Mouse (Mus musculus) embryonic facial prominence, embryonic 14.5 days (tissue): ENCODE measurements around the gene Gm28230. TPM values are rescaled to one million over a fixed set of nuclear protein-coding genes. Genes with fewer than 3 reads are reported as not detected.

Experiments used
- ATAC-seq: fragments of 200-750 bp; cut with Nextera tagmentation; 2 replicates; pipeline ENCODE4 v1.8.0; 2017; ENCODE audit warnings: low read depth, moderate number of reproducible peaks, moderate TSS enrichment
- DNase-seq: peaks from one replicate; pipeline ENCODE4 v3.0.0-alpha.2; 2015; ENCODE audit warnings: low spot score
- H3K27ac ChIP-seq: fragments of 300-500 bp; sonication (generic); replicated peaks from 2 replicates; pipeline ENCODE4 v1.5.1; 2014; ENCODE audit warnings: low read depth, mild to moderate bottlenecking, low read length, moderate library complexity
- H3K27me3 ChIP-seq: fragments of 300-500 bp; sonication (generic); replicated peaks from 2 replicates; pipeline ENCODE4 v1.6.1; 2014; ENCODE audit warnings: low read length; ENCODE audit not compliant: control insufficient read depth, insufficient read depth
- H3K36me3 ChIP-seq: fragments of 300-500 bp; sonication (generic); 2 replicates; pipeline ENCODE4 v1.6.1; 2014; ENCODE audit warnings: low read length, mixed read lengths; ENCODE audit not compliant: control insufficient read depth, insufficient read depth
- H3K4me1 ChIP-seq: fragments of 300-500 bp; sonication (generic); 2 replicates; pipeline ENCODE4 v1.6.1; 2014; ENCODE audit warnings: antibody characterized with exemption, low read length; ENCODE audit not compliant: control insufficient read depth, insufficient read depth
- H3K4me2 ChIP-seq: fragments of 300-500 bp; sonication (generic); 2 replicates; pipeline ENCODE4 v1.6.1; 2014; ENCODE audit warnings: low read depth, mild to moderate bottlenecking, low read length, moderate library complexity, mixed read lengths
- H3K4me3 ChIP-seq: fragments of 300-500 bp; sonication (generic); 2 replicates; pipeline ENCODE4 v1.5.1; 2014; ENCODE audit warnings: low read depth, mild to moderate bottlenecking, low read length
- H3K9ac ChIP-seq: fragments of 300-500 bp; sonication (generic); 2 replicates; pipeline ENCODE4 v1.6.1; 2014; ENCODE audit warnings: low read depth, mild to moderate bottlenecking, low read length, moderate library complexity, mixed read lengths
- H3K9me3 ChIP-seq: fragments of 300-500 bp; sonication (generic); 2 replicates; pipeline ENCODE4 v1.6.1; 2016; ENCODE audit warnings: low read length; ENCODE audit not compliant: control insufficient read depth
- WGBS: fragments of 180-500 bp; shearing (Covaris S2); extraction: QIAGEN DNeasy Blood & Tissue Kit; methylation state at CpG from one replicate; pipeline ENCODE4 v1.1.7; 2014; 5-methylcytosine and 5-hydroxymethylcytosine counted together
- microRNA counts: library from miRNA; unstranded; fragments of <30 nt; microRNA quantifications from one replicate; lab custom pipeline; 2017
- microRNA-seq: library from miRNA; unstranded; fragments of <30 nt; microRNA quantifications from one replicate; pipeline ENCODE4, GENCODE M21; 2016; ENCODE audit warnings: borderline number of aligned reads
- polyA plus RNA-seq: library from polyadenylated mRNA; unstranded; fragments of >200 nt; fragmentation: Nextera tagmentation; extraction: Ambion mirVana; gene quantifications from 2 replicates; pipeline ENCODE4 v1.2.1, GENCODE M21; 2014

Gm28230 gene
- polyA plus RNA-seq, 1 experiment from 2014 or later, result not detected

DNA sequence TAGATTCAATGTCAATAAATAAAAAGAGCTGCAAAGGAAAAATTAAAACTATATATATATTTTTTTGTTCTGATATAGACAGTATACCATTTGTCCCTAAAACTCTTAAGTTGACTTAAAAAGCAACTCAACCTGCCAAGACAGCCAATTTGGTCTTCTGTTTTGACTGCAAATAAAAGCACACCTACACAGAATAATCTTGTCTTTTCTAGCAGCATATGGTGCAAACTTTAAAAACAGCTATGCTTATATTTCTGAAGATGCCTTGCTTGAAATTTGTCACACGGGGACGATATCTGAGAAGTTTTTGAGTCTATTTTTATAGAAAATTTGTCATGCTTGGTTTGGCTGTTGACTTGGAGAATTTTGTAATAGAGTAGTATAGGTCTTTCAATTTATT is 47.8 kb downstream of the Gm28230 start:
- 80% methylated on average over 2 of the region's 2 CpGs for WGBS
- ATAC-seq, result no peak
- H3K4me2 ChIP-seq, result no peak overlapping the region

DNA sequence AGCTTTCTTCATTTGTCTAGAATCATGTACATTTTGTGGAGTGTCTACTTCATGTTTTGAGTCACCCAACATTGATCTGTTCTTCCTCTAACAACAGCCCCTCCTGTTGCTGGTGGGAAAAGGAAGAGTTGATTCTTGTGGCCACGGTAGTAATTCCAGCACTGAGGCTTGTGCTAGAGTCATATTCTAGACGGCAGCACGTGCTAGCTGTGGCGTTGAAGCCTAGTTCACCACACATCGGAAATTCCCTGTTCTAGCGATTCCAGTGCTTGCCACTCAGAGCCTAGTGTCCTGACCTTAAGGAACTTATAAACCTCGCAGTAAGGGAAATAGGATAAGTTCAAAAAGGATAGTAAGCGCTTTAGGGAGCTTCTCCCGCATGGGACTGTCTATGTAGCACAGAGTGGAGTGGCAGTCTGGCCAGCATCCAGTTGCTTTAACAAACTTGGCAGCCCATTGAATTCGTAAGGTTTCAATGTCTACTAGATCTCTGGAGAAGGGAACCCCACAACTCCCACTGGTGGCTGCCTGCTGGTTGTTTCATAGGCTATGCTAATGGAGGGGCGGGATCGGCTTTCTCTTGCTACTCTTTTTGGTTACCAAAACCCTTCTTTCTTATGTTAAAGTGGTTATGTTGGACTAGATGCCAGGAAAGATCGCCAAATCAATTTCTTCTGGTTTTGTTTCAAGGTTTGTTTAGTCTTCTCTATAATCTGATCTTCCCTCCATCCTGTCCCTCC is 51.2 kb downstream of the Gm28230 start:
- WGBS, result 58% methylated on average over 13 of the region's 13 CpGs
- no peaks in the 10 kb centered on the region for H3K4me1 ChIP-seq
- no peaks in the 10 kb centered on the region for H3K27me3 ChIP-seq
- H3K36me3 ChIP-seq, result no peaks in the 10 kb centered on the region
- H3K9me3 ChIP-seq, result no peaks in the 10 kb centered on the region
- H3K4me2 ChIP-seq, result no peak overlapping the region
- peak; percentile 72 for DNase-seq
- H3K4me3 ChIP-seq, result no peak overlapping the region
- H3K27ac ChIP-seq, result no peak overlapping the region
- H3K9ac ChIP-seq, result no peak overlapping the region
- ATAC-seq, result no peak

More for the DNA sequence above, 47.8 kb downstream of the Gm28230 start:
- no peak for DNase-seq
- Histone ChIP-seq H3K36me3 (no peaks in the 10 kb centered on the region), H3K9ac (no peak overlapping the region), H3K27ac (no peak overlapping the region), H3K27me3 (no peaks in the 10 kb centered on the region; the same call in 1 of the 2 replicates), H3K4me3 (no peak overlapping the region), H3K4me1 (no peaks in the 10 kb centered on the region), H3K9me3 (no peaks in the 10 kb centered on the region)

DNA sequence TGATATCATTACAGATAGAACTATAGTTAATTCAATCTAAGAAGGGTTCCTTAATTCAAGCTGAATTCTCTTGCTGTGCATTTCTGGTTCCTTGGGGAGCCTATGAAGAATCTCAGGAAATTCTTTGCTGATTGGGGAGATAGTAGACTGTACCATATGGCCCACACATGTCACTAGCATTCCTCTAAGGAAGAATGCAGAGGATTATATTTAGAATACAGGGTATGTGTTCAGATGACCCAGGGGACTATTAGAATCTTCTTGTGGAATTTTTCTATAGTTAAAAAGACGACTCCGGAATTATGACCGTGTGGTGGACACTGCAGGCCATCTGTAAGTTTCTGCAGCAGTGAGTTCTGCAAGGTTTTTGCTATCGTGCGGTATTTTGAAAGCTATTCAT is 54.9 kb downstream of the Gm28230 start:
- Histone ChIP-seq H3K36me3 (no peaks in the 10 kb centered on the region), H3K27me3 (no peaks in the 10 kb centered on the region), H3K4me3 (no peak overlapping the region), H3K9ac (no peak overlapping the region), H3K4me1 (no peaks in the 10 kb centered on the region), H3K4me2 (no peak overlapping the region), H3K27ac (no peak overlapping the region; the same call in 1 of the 2 replicates), H3K9me3 (no peaks in the 10 kb centered on the region)
- ATAC-seq, result no peak
- WGBS, result 39% methylated on average over 5 of the region's 5 CpGs
- peak; percentile 57 for DNase-seq

DNA sequence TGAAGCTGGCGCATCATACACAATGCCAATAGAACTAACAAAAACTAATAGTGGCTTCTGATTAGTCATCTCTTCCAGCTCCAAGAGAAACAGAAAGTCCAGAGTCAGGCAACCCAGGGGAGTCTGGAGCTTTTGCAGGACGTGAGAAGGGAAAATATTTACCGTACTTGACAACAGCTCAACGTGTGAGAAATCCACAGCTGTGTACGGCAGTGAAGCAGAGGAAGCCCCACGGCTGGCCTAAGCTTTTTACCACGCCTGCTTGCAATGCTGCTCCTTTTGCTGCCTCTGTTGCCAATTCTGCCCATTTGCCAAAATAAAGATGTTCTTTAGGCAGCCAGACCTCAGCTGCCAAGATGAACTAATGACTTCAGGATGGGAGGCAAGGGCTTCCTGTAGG is 69.0 kb downstream of the Gm28230 start:
- 47% methylated on average over 7 of the region's 7 CpGs for WGBS
- peak; percentile 64 for DNase-seq
- H3K4me1 ChIP-seq, result 0 out of 2 replicates have a peak, but pooled peaks cover 7% of the 10 kb centered on the region

More for the DNA sequence above, 69.0 kb downstream of the Gm28230 start:
- Histone ChIP-seq H3K36me3 (no peaks in the 10 kb centered on the region), H3K9ac (no peak overlapping the region), H3K27ac (no peak overlapping the region), H3K9me3 (no peaks in the 10 kb centered on the region), H3K27me3 (no peaks in the 10 kb centered on the region), H3K4me2 (peak overlapping the region; percentile 4; the same call in 1 of the 2 replicates), H3K4me3 (no peak overlapping the region)
- no peak for ATAC-seq

MicroRNAs within 50 kb of the gene (microRNA counts, 519-probe panel; counts per million panel counts)
- microRNA mmu-miR-10b (lab: Ali Mortazavi, UCI), result 2,742 counts per million, percentile 59 among the panel's probes with 10 or more counts

Small RNA genes lying within 50 kb of the gene (microRNA-seq; reads per million reads assigned to microRNA genes)
- gene Gm44463 (not detected), gene Mir10b (6,645 reads per million, percentile 92 among the genes with 10 or more reads in this experiment)

Other genes starting within 250 kb of the Gm28230 start
- gene Lnpk, start 147.3 kb upstream of the Gm28230 start, polyA plus RNA-seq, result 25.5 and 27.8 TPM in 2 replicates
- gene Evx2, start 67.2 kb upstream of the Gm28230 start, polyA plus RNA-seq, result not detected in 2 replicates
- gene Hoxd13, start 58.4 kb upstream of the Gm28230 start, polyA plus RNA-seq, result not detected in 2 replicates
- not detected in 2 replicates for gene Hoxd12, start 51.7 kb upstream of the Gm28230 start, polyA plus RNA-seq
- gene Hoxd11, start 47.2 kb upstream of the Gm28230 start, polyA plus RNA-seq, result not detected in 2 replicates
- 0.37 and 0.45 TPM in 2 replicates for gene Hoxd10, start 34.8 kb upstream of the Gm28230 start, polyA plus RNA-seq
- gene Hoxd9, start 29.0 kb upstream of the Gm28230 start, polyA plus RNA-seq, result 2.0 and 2.3 TPM in 2 replicates
- gene Hoxd8, start 22.1 kb upstream of the Gm28230 start, polyA plus RNA-seq, result 8.7 and 10.3 TPM in 2 replicates
- 3.8 and 4.7 TPM in 2 replicates for gene Hoxd3, start 14.8 kb upstream of the Gm28230 start, polyA plus RNA-seq
- gene Hoxd4, start 14.8 kb upstream of the Gm28230 start, polyA plus RNA-seq, result 0.63 and 0.82 TPM in 2 replicates
- gene Hoxd1, start 36.3 kb downstream of the Gm28230 start, polyA plus RNA-seq, result 3.9 and 4.7 TPM in 2 replicates
- 121 and 140 TPM in 2 replicates for gene Mtx2, start 99.1 kb downstream of the Gm28230 start, polyA plus RNA-seq